Mouse (Mus musculus) intestine, postnatal 0 days (tissue): Measurements from ENCODE around the gene Tlnrd1. TPM values are rescaled to one million over a fixed set of nuclear protein-coding genes. Genes with fewer than 3 reads are reported as not detected.

Source experiments
- ATAC-seq: fragments of 200-750 bp; cut with Nextera tagmentation; 2 replicates; pipeline ENCODE4 v1.8.0; 2017; ENCODE audit warnings: mild to moderate bottlenecking, moderate TSS enrichment, moderate library complexity
- H3K27ac ChIP-seq: fragments of 300-500 bp; sonication (generic); 2 replicates; pipeline ENCODE4 v1.5.1; 2014; ENCODE audit warnings: mild to moderate bottlenecking, low read depth, low read length, moderate library complexity
- H3K27me3 ChIP-seq: fragments of 300-500 bp; sonication (generic); replicated peaks from 2 replicates; pipeline ENCODE4 v1.6.1; 2014; ENCODE audit warnings: low read length, mixed read lengths; ENCODE audit not compliant: control insufficient read depth, insufficient read depth
- H3K36me3 ChIP-seq: fragments of 300-500 bp; sonication (generic); 2 replicates; pipeline ENCODE4 v1.6.1; 2014; ENCODE audit warnings: mild to moderate bottlenecking, moderate library complexity; ENCODE audit not compliant: control insufficient read depth, insufficient read depth
- H3K4me1 ChIP-seq: fragments of 300-500 bp; sonication (generic); replicated peaks from 2 replicates; pipeline ENCODE4 v1.6.1; 2014; ENCODE audit warnings: antibody characterized with exemption, low read length, mixed read lengths; ENCODE audit not compliant: control insufficient read depth, insufficient read depth
- H3K4me2 ChIP-seq: fragments of 300-500 bp; sonication (generic); replicated peaks from 2 replicates; pipeline ENCODE4 v1.6.1; 2014; ENCODE audit warnings: low read depth, mild to moderate bottlenecking, moderate library complexity
- H3K4me3 ChIP-seq: fragments of 300-500 bp; sonication (generic); 2 replicates; pipeline ENCODE4 v1.5.1; 2014; ENCODE audit warnings: low read depth, low read length
- H3K9ac ChIP-seq: fragments of 300-500 bp; sonication (generic); 2 replicates; pipeline ENCODE4 v1.6.1; 2014; ENCODE audit warnings: mild to moderate bottlenecking, low read depth, low read length
- H3K9me3 ChIP-seq: fragments of 300-500 bp; sonication (generic); 2 replicates; pipeline ENCODE4 v1.6.1; 2016; ENCODE audit warnings: mixed run types; ENCODE audit not compliant: control insufficient read depth
- CTCF ChIP-seq: sonication (generic); IDR thresholded peaks from 2 replicates; pipeline ENCODE4 v1.5.1; 2016; ENCODE audit warnings: low read depth, mild to moderate bottlenecking, control low read depth, antibody characterized with exemption, moderate library complexity
- WGBS: fragments of 180-500 bp; shearing (Covaris S2); extraction: QIAGEN DNeasy Blood & Tissue Kit; methylation state at CpG from one replicate; pipeline ENCODE4 v1.1.7; 2014; 5-methylcytosine and 5-hydroxymethylcytosine counted together
- polyA plus RNA-seq: library from polyadenylated mRNA; unstranded; fragments of >200 nt; fragmentation: Nextera tagmentation; extraction: Ambion mirVana; gene quantifications from 2 replicates; pipeline ENCODE4 v1.2.1, GENCODE M21; 2015

Tlnrd1 gene
- polyA plus RNA-seq, 1 experiment from 2014 or later = 11.8 TPM

DNA sequence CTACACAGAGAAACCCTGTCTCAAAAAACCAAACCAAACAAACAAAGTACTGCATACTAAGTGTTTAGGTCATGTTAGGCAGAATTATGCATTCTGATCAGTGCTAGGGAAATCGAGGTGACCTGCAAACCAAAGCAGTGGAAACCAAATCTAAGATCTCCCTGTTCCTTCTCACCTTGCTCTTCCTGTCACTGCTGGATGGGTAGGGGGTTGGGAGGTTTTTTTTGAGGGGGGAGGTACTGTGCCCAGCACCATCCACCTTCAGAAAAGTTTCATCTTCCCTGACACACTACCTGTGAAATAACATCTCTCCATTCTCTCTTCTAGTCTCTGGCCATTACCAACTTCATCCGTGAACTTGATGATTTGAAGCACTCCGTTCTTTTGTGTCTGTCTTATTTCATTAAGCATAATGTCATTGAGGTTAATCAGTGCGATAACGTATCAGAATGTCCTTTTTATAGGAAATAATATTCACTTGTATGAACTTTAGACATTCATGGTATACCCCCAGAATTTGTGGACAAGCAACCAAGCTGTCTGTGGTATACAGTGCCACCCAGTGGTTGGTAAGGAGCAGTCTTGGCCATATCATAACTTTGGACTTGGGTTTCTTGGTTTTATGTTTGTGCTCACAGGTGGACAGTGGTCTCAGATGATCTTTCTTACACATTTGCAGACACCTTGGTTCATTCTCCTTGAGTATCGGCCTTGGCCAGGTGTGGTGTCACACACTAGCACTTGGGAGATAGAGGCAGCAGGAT, 2.4 kb upstream of the Tlnrd1 start:
- Histone ChIP-seq H3K4me1 (peaks cover 16% of the 10 kb centered on the region), H3K4me3 (no peak overlapping the region), H3K36me3 (peaks cover 8% of the 10 kb centered on the region; the same call in 1 of the 2 replicates), H3K4me2 (no peak overlapping the region), H3K27me3 (no peaks in the 10 kb centered on the region), H3K9ac (no peak overlapping the region), H3K27ac (no peak overlapping the region), H3K9me3 (no peaks in the 10 kb centered on the region)
- TF ChIP-seq CTCF = peak; percentile 82
- WGBS = 91% methylated on average over 6 of the region's 6 CpGs
- ATAC-seq = no peak

DNA sequence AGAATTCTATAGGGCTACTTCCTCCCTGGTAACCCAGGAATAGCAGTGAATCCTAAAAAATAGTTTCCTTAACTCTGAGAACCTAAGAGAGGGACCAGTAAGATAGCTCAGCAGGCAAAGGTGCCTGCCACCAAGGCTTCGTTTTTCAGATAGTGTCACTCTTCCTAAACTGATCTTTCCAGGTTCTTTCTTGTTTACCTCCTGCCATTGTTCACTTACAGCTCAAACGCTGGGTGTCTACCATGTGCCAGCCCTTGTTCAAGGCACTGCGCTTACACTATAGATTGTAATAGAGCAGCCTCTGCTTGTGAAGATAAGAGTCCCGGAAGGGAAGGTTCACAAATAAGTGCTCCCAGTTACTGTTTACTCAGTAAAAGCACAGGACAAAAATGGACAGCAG, 1.7 kb upstream of the Tlnrd1 start:
- H3K9me3 ChIP-seq = no peaks in the 10 kb centered on the region
- 57% methylated on average over 4 of the region's 4 CpGs for WGBS
- H3K4me3 ChIP-seq = no peak overlapping the region
- no peak for TF ChIP-seq CTCF
- ATAC-seq = no peak
- no peak overlapping the region for H3K9ac ChIP-seq
- peaks cover 13% of the 10 kb centered on the region for H3K4me1 ChIP-seq
- H3K4me2 ChIP-seq = no peak overlapping the region
- H3K27me3 ChIP-seq = no peaks in the 10 kb centered on the region
- H3K36me3 ChIP-seq = peaks cover 8% of the 10 kb centered on the region; the same call in 1 of the 2 replicates
- peak overlapping the region; percentile 99 for H3K27ac ChIP-seq

DNA sequence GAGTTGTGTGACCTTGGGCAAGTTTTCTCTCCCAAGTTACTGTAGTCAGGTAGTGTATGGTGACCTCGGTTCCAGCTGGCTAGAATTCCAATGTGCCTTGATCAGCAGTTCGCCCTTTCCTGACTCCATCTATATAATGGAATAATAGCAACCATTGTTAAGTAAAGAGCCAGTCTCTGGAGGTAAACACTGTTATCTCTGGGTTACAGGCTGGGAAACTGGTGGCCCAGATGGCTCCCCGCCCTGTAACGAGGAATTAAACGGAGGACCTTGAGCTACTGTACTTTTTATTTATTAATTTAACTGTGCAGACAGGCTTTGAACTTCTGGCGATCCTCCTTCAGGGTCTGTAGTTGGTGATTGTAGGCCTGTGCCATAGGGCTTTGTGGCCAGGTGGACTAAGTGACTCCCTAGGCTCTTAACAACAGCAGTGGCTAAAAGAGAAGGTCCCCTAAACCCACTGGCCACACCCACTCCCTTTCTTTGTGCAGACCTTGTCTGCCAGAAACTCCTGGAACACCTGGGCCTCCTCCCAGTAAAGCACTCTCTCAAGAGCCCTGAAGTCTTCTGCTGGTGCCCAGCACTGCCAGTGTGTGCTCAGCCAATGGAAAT, 922 bp upstream of the Tlnrd1 start:
- Histone ChIP-seq H3K36me3 (peaks cover 8% of the 10 kb centered on the region; the same call in 1 of the 2 replicates), H3K9me3 (no peaks in the 10 kb centered on the region), H3K4me3 (peak overlapping the region; percentile 75), H3K4me2 (peak overlapping the region; percentile 95), H3K27ac (peak overlapping the region; percentile 99), H3K4me1 (peaks cover 13% of the 10 kb centered on the region), H3K27me3 (no peaks in the 10 kb centered on the region), H3K9ac (peak overlapping the region; percentile 94)
- no peak for TF ChIP-seq CTCF
- WGBS = 19% methylated on average over 6 of the region's 6 CpGs
- ATAC-seq = peak; percentile 26

DNA sequence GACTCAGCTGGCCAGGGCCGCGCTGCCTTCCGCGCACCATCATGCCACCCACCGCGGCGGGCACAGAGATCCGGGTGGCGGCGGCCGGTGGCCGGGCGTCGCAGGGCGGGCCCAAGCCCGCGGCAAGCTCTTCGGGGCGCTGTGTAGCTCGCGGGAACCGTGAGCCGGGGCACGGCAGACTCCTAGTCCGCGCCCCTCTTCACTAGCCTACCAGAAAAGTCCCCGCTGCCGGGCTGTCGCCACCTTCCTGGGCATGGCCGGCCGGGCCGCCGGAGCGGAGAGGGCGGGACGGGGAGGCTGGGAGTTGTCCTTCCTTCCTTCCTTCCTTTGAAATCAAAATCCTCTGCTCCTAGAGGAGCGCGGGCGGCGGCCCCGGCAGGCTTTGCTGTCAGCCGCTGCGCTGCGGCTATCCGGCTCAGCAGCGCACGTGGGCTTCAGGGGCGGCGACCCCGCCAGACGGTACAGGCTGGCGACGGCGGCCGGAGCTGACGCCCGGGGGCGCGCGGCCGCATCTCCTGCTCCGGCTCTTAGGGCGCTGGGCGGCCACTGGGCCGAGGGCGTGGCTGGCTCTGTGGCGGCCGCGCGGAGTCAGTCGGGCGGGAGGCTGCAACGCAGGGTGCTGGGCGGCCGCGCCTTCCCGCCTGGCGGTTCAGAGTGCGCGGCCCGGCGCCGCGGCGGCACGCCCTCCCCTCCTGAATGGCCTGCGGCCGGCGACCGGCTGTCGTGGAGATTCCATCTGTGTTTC, 657 bp downstream of the Tlnrd1 start:
- peak overlapping the region; percentile 95 for H3K4me2 ChIP-seq
- no peaks in the 10 kb centered on the region for H3K27me3 ChIP-seq
- ATAC-seq = peak; percentile 83
- peaks cover 8% of the 10 kb centered on the region; the same call in 1 of the 2 replicates for H3K36me3 ChIP-seq
- 0% methylated on average over 68 of the region's 91 CpGs for WGBS
- peak overlapping the region; percentile 75 for H3K4me3 ChIP-seq
- H3K4me1 ChIP-seq = peaks cover 15% of the 10 kb centered on the region
- H3K27ac ChIP-seq = peak overlapping the region; percentile 99
- H3K9ac ChIP-seq = peak overlapping the region; percentile 94
- H3K9me3 ChIP-seq = no peaks in the 10 kb centered on the region
- TF ChIP-seq CTCF = no peak

DNA sequence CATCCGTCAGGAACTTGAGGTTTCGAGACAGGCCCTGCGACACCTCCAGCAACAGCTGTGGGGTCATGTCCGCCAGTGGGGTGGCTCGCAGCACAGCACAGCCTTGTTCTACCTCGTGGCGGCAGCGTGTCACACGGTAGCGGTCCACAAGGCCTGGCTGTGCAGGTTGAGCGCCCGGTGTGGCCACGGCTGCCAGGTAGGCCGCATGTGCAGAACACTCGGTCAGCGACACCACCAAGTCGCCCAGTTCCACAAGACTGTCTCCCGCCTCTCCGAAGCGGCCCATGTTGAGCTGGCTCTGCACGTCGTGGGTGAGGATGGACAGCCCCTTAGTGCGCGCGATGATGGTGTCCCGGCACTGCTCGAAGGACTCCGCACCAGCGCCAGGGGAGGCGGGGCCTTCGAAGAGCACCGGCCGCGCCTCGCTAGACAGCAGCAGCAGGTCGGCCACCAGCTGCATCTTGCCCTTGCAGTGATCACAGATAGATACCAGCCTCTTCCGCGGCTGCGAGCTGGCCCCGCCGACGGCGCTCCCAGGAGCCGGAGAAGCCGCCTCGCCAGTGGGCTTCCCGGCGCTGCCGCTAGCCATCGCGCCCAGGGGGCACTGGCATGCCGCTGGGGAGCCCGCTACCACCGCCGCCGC, 1.4 kb downstream of the Tlnrd1 start:
- 0 out of 2 replicates have a peak, but pooled peaks have one; percentile 3 for TF ChIP-seq CTCF
- Histone ChIP-seq H3K4me3 (peak overlapping the region; percentile 75), H3K27ac (peak overlapping the region; percentile 99), H3K4me1 (peaks cover 22% of the 10 kb centered on the region), H3K4me2 (peak overlapping the region; percentile 95), H3K9ac (peak overlapping the region; percentile 94), H3K9me3 (no peaks in the 10 kb centered on the region), H3K36me3 (peaks cover 8% of the 10 kb centered on the region; the same call in 1 of the 2 replicates), H3K27me3 (no peaks in the 10 kb centered on the region)
- WGBS = 11% methylated on average over 56 of the region's 56 CpGs
- ATAC-seq = peak; percentile 14
